Comparison of ENCODE assay signal across 11 mouse cellular contexts in the genomic region with DNA sequence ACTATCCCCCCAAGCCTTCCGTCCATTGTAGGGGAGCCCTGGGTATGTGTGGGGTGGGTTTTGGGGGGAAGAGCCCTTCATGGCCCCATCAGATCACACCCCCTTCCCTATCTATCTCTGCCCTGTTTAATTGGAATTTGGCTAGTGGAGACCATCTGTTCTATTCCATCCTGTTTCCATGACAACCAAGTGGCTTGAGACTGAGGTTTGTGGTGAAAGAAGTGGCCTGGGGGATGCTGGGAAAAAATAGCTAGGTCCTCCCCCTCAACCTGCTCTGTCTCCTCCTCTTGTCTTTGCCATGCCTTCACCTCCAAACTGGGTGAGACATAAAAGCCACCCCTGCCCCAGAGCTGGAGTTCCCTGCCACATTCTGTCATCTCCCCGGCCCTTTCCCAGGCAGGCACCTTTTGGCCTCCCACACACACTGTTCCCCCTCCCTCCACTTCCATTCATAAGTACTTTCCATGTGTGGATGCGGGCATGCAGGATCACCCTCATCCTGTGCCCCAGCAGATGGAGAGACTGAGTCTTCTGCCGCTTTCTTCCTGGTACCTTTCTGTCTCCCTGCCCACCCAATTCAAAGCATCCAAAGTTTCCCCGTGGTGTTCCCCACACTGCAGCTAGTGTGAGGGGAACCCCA. TPM values are rescaled to one million over a fixed set of nuclear protein-coding genes. Genes with fewer than 3 reads are reported as not detected.
DNase-seq lines count a peak whose midpoint lies in the region; ATAC-seq lines count a peak whose summit lies in the region.
"Had no signal": no experiment of that assay in that cellular context is flagged by ENCODE, and none has a peak within 500 bp of the region (broad histone marks: within the 10 kb centered on the region; RNA-seq: fewer than 3 reads in every experiment).

No protein-coding gene starts in this region.

- H3K4me3 ChIP-seq in forebrain, embryonic 12.5 days (replicated peaks): no peak overlapping the region
- H3K4me3 ChIP-seq in midbrain, embryonic 10.5 days: peak overlapping the region; percentile 11; the same call in 1 of the 2 replicates
- H3K4me3 ChIP-seq: heart, embryonic 13.5 days; lung, embryonic 15.5 days had no signal

- no peaks in the 10 kb centered on the region for H3K36me3 ChIP-seq in forebrain, embryonic 12.5 days (replicated peaks)
- H3K36me3 ChIP-seq in midbrain, embryonic 10.5 days: peaks cover 21% of the 10 kb centered on the region
- H3K36me3 ChIP-seq: heart, embryonic 13.5 days; lung, embryonic 15.5 days had no signal

- H3K27me3 ChIP-seq in forebrain, embryonic 12.5 days: no peaks in the 10 kb centered on the region
- H3K27me3 ChIP-seq in midbrain, embryonic 10.5 days (ENCODE audit: low read depth, poor library complexity, severe bottlenecking): no peaks in the 10 kb centered on the region
- H3K27me3 ChIP-seq: lung, embryonic 15.5 days had no signal

- WGBS in forebrain, embryonic 12.5 days: 31% methylated on average over 5 of the region's 5 CpGs
- 67% methylated on average over 5 of the region's 5 CpGs for WGBS in midbrain, embryonic 10.5 days

- DNase-seq in cerebellum, adult 8-10 months: no peak
- peak; percentile 5 for DNase-seq in A20 (ENCODE audit: low read depth, low spot score)
- DNase-seq in midbrain, embryonic 10.5 days (ENCODE audit: low spot score): peak; percentile 28
- DNase-seq in lung, postnatal 36 days: no peak
- no peak for DNase-seq in gastrocnemius, postnatal 14 days
- no peak for DNase-seq in spleen, postnatal 36 days (ENCODE audit: low spot score in 2 of 2)
- DNase-seq: kidney, postnatal 4 days had no signal

- peak overlapping the region; percentile 83 for H3K27ac ChIP-seq in forebrain, embryonic 12.5 days
- H3K27ac ChIP-seq in midbrain, embryonic 10.5 days (replicated peaks): peak overlapping the region; percentile 86
- H3K27ac ChIP-seq: heart, embryonic 13.5 days; lung, embryonic 15.5 days had no signal

- 0 out of 2 replicates have a peak, but pooled peaks cover 5% of the 10 kb centered on the region for H3K9me3 ChIP-seq in forebrain, embryonic 12.5 days
- peaks cover 6% of the 10 kb centered on the region; the same call in 1 of the 2 replicates for H3K9me3 ChIP-seq in midbrain, embryonic 10.5 days (replicated peaks)
- H3K9me3 ChIP-seq: heart, embryonic 13.5 days; lung, embryonic 15.5 days had no signal

- ATAC-seq in cerebellum, adult (ENCODE audit: insufficient number of reproducible peaks, low FRiP score, low TSS enrichment): 0 out of 2 replicates have a peak, but pooled peaks have one; percentile 28
- ATAC-seq in forebrain, embryonic 12.5 days (ENCODE audit: low FRiP score): peak; percentile 81

- H3K4me2 ChIP-seq in forebrain, embryonic 12.5 days: peak overlapping the region; percentile 25
- H3K4me2 ChIP-seq: heart, embryonic 13.5 days; lung, embryonic 15.5 days had no signal

- H3K9ac ChIP-seq in forebrain, embryonic 12.5 days: no peak overlapping the region
- H3K9ac ChIP-seq: heart, embryonic 13.5 days; lung, embryonic 15.5 days had no signal

- intact Hi-C loops in gastrocnemius, postnatal 14 days (cut with DNase I; ENCODE audit: low total_unique reads): no loop called here

- peaks cover 75% of the 10 kb centered on the region for H3K4me1 ChIP-seq in forebrain, embryonic 12.5 days
- peaks cover 80% of the 10 kb centered on the region for H3K4me1 ChIP-seq in midbrain, embryonic 10.5 days

RNA-seq across cellular contexts. Expression of gene Nectin1, which starts 17.5 kb away (rescaled TPM):
- polyA plus RNA-seq in forebrain, embryonic 12.5 days (2016; fragmentation: Nextera tagmentation; extraction: Ambion mirVana): 11.4 and 12.1 TPM in 2 replicates
- polyA plus RNA-seq in midbrain, embryonic 10.5 days (2016; fragmentation: Nextera tagmentation; extraction: Ambion mirVana): 6.9 and 7.3 TPM in 2 replicates
- total RNA-seq in gastrocnemius, postnatal 14 days (2021): 1 to 10 TPM; 4.5 to 6.7 TPM

Comparison
In these comparisons a context has a peak if more than half of its experiments do, and no peak if none do; other contexts are left out.
1. DNase-seq: peak in A20 (single experiment) and midbrain, embryonic 10.5 days (single experiment); none in cerebellum, adult 8-10 months (single experiment), lung, postnatal 36 days (single experiment), gastrocnemius, postnatal 14 days (single experiment) and spleen, postnatal 36 days (0 of 2).